Mouse (Mus musculus) right cerebral cortex, postnatal 36 days (tissue): ENCODE results near the gene Upp2.

Experiments
- DNase-seq, 2 experiments: peaks; one replicate each; pipeline ENCODE4 v3.0.0; 2022; ENCODE audit warnings: low spot score in 2 of 2, mixed read lengths in 1 of 2

Gene Upp2

DNA sequence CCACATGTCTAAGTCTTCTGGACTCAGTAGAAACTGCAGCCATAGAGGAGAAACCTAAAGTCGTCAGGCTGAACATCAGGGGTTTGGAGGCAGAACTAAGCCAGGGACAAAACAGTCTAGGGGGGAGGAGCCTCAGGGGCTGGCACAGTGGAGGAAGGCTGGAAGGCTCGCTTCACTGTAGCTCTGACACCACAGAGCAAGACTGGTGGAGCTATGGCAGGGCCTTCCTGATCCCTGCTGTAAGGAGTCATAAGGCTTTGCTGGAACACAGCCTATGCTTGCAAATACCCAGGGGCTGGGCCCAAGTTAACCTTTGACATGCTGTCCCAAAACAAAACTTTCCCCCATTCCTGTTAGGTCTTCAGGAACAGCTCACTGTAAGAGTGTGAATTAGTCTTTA lies 185.8 kb downstream of the Upp2 start:
- DNase-seq = no peak

DNA sequence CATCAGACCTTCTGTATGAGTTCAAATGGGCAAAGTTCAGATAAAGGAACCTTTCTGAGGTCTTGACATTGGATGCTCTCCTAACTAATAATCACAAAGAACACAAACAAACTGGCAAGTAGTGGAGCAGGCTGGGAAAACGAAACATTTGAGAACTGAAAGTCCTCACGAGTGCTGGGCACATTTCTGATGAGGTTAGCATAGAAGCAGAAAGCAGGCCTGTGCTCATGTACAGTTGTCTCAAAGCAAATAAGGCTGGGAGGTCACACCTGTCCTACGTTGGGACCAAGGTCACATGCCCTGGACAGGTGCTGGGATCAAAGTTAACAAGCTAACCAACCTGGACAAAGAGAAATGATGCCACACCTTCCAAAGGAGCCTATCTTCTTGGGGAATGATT lies 187.6 kb downstream of the Upp2 start:
- DNase-seq = no peak

DNA sequence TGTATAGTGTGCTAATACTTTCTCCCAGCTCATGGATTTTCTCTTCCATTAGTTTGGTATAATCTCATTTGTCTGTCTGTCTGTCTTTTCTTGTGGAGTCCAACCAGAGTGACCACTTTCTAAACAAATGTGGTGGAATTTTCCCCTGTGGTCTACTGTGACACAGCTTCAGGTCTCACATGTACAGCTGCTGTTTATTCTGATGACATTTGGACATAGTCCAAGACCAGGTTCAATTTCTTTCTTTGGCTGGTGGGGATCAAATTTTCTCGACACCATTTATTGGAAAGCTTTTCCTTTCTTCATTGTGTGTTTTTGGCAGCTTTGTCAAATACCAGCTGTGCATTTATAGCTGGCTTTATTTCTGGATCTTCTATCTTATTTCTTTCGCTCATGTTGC lies 191.0 kb downstream of the Upp2 start:
- no peak for DNase-seq

DNA sequence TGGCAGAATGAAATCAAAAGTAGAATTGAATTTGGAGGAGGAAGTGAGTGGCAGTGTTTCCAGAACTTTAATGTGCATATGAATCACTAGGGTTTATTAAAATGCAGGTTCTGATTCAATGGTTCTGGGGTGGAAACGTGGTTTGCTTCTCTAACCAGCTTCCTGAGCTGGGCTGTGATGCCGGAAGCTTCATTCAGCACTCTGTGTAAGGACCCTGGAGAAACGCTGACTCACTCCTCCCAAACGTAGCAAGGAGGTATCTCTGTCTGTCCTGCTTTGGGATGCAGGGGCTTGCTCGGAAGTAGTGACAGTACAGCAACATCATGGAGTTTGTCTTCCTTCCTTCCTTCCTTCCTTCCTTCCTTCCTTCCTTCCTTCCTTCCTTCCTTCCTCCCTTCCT lies 192.6 kb downstream of the Upp2 start:
- DNase-seq = no peak

DNA sequence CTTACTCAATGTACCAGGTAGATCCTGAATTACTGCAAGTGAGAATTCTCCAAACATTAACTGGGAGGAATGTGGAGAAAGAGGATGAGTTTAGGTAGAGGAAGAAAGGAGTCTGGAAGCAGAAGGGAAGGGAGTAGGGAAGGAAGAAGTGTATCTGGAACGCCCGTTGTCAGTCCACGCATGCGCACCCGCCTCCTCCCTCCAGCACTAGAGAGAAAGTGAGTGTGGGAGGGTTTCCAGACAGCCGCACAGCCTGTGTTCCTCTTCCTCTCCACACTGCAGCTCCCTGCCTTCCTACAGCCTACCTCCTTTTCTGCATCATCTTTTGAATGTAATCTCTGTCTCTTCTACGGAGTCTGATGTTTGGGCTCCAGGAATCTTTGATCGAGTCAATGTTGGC lies 198.0 kb downstream of the Upp2 start:
- peak; percentile 41 to 65 for DNase-seq

DNA sequence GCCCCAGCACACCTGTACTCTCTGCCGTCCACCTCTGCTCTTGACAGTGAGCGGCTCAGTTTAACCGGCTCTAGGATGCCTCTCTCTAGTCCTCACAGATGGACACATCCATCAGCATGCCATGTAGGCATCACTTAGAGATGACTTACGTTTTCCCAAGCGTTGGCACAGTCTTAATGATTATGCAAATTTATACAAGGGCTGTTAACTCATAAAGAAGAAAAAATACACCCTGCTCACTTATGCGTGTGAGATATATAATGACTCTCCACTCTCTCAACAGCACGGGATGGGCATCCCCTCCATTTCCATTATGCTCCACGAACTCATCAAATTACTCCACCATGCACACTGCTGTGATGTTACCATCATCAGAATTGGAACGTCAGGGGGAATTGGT lies 206.7 kb downstream of the Upp2 start:
- no peak for DNase-seq

DNA sequence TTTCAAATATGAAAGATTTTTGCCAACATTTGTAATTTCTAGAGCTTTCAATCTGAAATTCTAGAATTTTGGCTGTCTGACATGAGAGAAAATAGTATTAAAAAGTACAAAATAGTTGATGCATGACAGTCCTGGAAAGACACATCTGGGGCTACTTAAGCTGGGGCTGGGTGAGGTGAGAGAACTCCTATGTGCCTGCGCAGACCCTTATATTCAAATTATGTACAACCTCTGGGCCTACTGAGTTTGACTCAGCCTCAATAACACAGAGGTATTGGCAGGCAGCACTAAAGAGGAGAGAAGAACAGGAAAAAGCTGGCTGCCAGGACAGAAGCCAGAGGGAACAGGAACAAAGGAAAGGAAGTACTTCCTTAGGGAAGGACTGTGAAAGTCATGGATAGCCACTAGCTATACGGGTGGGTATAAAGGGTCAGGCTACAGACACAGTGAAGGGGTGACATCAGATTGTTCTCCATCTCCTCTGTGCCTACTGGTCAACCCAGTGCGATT lies 211.9 kb downstream of the Upp2 start:
- DNase-seq = no peak

DNA sequence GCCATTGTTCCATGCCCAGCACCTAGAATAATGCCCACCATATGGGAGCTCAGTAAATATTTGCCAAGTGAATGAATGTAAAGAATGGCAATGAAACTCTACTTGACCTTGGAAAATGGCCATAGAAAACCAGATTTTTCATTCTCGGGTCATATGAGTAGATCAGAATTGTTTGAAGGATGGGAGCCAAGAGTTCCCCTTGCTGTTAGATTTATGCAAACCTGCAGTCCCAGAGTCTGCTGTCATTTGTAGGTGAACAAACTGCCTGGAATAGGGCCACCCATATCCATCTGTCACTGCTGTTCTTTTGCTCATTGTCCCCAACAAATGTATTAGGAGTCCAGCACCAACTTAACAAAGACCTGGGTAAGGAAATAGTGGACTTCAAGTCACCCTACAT lies 216.4 kb downstream of the Upp2 start:
- DNase-seq = no peak

DNA sequence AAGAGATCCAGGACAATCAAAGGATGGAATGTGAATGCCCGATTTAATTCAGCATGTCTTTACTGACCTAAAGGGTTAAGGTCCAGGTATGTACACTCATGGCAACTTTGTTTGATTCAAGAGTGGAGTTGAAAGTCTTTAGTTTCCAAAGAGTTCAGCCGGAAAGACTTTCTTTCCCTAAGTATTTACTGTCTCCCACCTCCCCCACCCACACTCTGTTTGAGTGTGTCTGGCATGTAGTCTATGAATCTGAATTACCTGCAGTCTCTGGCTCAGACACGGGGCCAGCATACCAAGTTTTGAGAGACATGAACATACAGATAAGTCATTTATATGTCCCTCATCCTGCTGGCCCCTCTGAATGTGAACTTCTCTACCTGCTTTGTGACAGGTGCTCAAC lies 219.1 kb downstream of the Upp2 start:
- DNase-seq = no peak

DNA sequence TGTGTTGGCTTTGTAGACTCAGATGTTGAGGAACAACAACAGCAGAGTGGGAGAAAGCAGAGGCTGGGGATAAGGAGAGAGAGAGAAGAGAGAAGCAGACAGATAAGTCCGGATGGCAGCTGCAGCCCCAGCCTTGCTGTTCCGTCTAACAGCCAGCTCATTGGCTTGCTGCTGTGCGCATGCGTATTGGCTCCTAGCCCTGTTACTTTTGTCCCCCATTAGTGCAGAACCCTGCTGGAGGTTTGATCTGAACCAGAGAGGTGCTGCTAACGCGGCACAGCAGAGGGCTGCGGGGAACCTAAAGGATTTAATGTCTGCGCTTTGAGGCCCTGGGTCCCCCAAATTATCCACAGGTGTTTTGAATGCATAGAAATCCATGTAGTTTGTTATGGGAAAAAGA lies 219.6 kb downstream of the Upp2 start:
- no peak for DNase-seq

DNA sequence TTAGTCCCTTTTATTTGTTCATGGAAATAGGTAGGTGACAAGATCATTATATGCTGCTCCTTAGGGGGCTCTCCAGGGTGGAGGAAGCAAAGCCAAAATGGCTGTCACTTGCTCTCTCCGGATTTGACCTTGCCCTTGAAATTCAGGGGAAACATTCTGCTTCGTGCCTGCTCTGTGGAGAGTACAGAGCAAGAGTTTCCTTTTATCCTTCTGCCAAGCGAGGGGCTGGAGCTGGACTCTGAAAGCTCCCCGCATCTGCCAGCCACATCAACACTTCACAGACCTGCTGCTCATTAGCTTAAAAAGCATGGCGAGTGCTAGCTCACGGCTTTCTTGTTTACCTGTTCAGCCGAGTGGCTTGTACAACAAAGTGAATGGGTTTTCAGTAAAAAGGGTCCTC lies 220.3 kb downstream of the Upp2 start:
- DNase-seq = no peak

DNA sequence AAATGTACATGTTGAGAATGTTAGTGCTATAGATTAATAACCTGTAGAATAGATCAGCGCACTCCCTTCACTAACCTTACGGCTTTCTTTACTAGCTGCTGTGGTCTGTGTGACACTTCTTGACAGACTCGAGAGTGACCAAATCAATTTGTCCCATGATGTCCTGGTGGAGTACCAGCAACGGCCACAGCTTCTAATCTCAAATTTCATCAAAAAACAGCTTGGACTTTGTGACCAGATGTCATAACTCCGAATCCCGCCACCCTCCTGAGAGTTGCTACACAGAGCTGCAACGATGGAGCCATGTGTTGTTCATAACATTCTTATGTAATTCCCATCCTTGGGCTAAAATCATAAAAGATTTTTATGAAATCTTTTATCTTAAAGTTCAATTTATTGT lies 222.8 kb downstream of the Upp2 start:
- no peak for DNase-seq

DNA sequence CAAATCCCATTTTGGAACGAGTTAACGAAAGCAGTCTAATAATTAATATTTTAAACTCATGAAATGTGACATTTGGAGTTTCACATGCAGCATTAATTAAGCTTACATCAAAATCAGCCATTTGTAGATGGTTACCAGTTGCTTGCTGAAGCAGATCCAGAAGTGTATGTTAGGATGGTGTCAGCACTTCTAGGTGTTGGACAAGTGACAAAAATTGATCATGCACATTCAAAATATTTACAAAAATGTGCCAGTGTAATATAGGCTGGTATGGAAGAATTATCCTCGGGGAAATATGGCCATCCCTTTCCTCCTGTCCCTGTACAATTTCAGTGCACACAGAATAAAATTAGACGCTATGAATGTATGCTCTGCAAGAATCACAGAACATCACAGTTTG lies 223.3 kb downstream of the Upp2 start:
- no peak for DNase-seq

DNA sequence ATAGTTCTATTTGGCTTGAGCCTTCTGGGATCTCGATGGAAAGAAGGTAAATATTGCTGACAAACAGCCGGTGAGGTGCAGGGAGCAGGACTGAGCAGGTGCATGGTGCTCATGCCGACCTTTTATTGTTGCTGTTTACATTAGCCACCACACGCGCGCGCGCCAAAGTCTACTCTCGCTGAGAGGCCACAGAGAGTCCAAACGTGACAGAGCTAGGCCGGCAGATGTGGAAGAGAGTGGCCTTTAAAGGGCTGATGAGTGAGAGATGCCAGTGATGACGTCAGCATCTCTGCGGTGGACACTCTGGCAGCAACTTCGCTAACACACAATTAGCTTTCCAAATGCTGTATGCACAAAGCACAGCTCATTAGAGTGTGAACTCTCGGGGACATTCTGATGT lies 227.4 kb downstream of the Upp2 start:
- DNase-seq = no peak

DNA sequence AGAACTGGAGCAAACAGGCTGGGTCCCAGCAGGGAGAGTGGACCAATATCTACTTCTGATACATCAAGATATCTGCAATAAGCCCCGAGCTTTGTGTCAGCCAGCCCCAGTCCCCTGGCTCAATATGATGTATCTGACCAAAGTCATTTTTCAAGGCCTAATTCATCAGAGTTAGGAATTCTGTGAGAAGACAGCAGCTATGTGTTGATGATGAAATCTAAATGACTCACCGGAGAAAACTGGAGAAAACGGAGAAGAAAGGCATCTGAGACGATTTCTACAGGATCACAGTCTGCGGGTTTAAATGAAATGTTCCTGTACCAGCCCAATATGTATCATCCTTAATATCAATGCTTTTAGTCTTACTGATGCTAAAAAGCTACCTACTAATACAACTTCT lies 228.3 kb downstream of the Upp2 start:
- DNase-seq = no peak

DNA sequence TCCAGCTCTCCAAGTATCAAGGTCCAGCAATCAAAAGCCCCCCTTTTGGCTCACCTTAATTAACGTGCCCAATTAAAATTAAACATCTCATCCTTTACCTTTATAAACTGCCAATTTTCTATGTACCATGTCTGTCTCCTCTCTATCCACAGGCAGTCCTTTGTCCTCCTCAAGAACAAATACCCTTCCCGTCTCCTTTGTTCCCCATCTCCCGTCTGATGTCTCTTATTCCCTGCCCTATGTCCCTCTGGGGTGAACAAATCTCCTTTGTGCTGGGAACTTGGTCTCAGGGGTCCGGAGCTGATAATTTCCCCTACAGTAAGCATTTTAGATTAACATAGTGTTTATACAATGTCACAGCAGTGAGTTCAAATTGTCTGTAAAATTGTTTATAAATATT lies 230.4 kb downstream of the Upp2 start:
- DNase-seq = no peak

DNA sequence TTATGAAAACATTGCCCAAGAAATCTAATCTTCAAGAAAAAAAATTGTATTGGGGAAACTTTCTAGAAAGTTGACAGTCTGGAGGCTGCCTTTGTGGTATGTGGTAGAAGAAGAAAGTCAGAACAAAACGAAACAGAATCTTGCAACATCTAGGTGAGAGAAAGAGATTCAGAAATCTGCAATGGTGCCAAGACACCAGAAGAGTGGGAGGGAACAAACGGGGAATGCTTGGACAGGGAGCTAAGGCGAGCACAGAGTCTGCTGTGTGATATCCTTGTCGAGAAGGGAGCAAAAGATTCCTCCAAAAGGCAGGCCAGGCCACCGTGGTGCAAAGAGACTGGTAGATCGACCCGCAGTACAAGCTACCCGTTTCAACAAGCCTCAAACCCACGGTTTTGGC lies 232.0 kb downstream of the Upp2 start:
- DNase-seq = no peak

DNA sequence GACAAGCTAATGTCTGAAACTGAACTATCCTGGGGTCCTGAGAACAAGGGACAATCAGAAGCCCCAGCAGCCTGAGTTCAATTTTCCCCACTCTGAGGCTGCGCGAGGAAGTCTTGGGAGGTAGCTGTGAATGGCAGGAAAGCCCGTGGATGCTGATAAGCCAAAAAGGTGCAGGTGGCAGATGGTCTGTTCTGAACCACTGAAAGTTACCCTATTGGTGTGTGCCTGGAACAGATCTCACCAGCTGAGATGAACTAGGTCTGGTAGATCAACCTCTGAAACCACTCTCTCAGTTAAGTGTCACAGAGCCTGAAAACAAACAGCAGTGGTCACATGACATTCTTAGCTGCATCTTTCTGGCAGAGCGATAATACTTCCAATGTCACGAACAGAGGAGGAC lies 232.5 kb downstream of the Upp2 start:
- DNase-seq = no peak

DNA sequence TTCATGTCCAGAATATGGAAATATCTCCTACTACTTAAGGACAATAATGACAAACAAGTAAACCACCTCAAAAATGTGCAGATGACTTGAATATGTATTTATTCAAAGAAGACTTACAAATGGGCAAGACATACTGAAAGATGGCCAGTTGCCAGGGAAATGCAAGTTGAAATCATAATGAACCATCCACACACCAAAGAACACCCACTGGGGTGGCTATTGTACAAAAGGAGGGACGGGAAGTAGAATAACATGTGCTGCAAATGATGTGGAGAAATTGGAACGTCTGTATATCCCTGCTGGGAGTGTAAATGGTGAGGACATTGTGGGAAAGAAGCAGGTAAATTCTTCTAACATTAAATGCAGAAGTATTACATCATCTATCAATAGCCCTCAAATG lies 245.8 kb downstream of the Upp2 start:
- no peak for DNase-seq

DNA sequence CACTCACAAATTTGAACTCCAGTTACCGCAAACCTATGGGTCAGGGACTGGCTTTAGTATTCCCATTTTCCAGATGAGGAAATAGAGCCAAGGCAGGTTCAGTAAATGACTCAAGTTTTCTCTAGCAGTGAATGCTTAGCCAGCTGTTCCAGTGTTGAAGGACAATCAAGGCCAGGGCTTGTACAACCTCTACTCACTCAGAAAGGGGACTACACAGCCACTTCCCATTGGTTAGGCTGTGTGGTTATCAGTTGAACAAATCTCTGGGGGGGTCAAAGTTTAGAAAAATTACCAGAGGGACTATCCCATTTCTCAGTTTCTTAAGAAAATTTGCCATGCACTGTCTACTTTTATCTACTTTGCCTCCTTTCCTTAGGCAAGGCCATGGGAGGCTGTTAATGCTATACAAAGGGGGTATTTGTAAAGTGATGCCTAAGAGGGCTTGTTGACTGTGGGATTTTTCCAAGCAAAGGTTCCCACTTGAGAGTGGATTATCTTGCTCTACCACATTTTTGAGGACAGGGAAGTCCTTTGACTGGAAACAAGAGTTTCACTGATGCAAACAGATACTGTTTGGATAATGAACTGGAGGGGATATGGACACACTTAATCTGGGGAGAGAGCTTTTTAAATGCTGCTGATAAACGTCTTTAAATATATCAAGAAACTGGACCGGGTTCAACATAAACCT lies 262.0 kb downstream of the Upp2 start:
- no peak for DNase-seq

DNA sequence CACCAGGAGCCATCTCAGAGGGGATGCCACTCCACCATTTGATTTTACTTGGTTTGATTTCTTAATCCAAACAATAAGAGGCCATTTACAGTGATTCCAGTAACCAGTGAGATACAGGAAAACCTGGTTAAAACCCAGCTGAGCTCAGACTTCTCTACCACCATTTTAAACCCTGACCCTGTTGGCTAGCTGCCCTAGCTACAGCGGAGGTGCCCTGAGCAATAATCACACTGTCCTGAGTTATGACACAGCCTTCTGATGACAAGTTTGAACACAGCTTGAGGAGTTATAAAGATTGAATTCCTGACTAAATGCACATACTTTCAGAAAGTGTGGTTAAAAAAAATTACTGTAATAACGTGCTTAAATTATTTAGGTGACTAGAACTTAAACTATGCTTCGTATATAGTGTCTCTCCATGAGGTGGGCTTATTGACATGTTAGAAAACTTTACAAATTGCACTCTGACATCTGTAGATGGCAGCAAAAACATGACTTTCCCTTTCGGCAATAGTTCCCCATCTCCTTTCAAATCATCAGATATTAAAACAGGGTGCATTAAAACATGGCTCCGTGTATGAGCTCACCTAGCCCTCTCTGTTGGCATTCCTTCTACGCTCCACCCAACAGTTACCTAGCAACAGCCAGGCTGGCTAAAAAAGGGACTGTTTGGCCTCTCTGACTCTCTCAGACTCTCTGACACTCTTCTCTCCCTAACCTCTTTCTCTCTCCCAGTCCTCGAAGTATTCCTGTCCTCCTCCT lies 263.1 kb downstream of the Upp2 start:
- DNase-seq = no peak

DNA sequence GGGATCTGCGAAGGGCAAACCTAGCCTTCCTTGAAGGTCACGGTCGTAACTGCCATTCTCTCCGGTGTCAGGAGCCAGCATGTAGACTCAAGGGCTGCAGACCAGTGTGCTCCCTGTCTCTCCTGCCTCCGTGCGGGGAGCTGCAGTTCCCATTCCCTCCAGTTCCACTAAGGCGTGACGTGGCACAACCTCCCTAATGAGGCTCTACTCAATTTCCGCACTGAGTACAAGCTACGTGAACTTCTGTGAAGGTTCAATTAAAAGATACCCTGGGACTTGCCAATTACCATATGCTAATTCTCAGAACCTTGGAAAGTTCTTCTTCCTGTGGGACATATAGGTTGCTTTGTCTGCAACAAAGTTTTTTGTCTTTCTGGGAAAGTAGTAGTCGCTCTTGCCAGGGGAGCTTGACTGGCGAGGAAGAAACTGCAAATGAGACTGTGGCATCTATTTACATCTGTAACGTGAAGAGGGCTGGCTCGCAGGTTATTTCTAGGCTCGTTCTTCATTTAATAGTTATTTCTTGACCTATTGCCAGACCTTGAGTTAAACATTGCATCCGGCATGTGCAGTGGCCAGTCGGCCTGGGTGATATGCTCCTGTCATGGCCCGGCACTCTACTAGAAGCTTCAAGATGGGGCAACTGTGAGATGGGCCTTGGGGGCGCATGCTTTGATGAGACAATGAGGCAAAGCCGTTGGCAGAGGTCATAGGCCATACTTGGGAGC lies 265.3 kb downstream of the Upp2 start:
- no peak for DNase-seq

DNA sequence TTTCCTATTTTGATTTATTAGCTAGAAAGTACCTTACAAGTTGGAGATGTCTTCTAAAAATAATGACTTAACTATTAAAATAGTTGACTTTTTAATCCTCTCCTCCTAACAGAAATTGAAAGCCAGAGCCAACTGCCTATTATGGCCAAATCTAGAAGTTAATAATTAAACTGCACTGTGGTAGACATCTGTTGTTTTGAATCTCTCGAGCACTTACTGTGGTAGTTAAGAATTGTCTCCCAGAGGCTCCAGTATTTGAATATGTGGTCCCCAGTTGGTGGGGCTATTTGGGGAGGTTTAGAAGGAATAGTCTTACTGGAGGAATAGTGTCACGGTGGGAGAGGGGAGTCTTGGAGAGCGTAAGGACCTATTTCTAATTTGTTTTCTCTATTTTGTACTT lies 273.9 kb downstream of the Upp2 start:
- no peak for DNase-seq
